8 mouse cellular contexts compared by ENCODE assay signal in the genomic region with DNA sequence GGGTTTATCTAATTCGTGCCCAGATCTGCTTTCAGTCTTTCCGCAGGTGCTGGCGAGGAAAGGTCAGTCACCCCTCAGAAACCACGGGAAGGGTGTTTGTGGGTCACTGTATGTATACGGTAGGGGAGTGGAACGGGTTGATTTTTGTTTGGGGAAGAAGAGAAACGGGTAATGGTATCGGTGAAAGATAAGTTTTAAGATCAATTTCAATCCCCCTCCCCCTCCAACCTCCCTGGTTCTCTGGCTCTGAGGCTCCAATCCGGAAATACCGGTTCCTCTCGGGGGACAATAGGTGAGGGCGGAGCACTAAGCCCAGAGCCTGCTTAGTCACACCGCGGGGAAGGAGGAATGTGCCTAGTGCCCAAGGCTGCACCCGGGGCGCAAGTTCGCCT. TPM values are rescaled to one million over a fixed set of nuclear protein-coding genes. Genes with fewer than 3 reads are reported as not detected.
A peak's percentile ranks its signal among the peaks of the same experiment; 100 is the strongest.
DNase-seq lines count a peak whose midpoint lies in the region; ATAC-seq and TF ChIP-seq lines count a peak whose summit lies in the region.

No protein-coding gene starts in this region.

- peak overlapping the region; percentile 78 for H3K4me3 ChIP-seq in testis, adult 2 months (ENCODE audit: control insufficient read depth, low read depth, low read length)
- H3K4me3 ChIP-seq in forebrain, embryonic 10.5 days, result peak overlapping the region; percentile 61
- peak overlapping the region; percentile 43 for H3K4me3 ChIP-seq in hindbrain, embryonic 11.5 days (ENCODE audit: low read depth, low read length)
- peak overlapping the region; percentile 46 for H3K4me3 ChIP-seq in limb, embryonic 14.5 days (replicated peaks; ENCODE audit: low read length)
- H3K4me3 ChIP-seq in midbrain, embryonic 13.5 days (replicated peaks), result peak overlapping the region; percentile 50

- H3K9ac ChIP-seq in hindbrain, embryonic 11.5 days (ENCODE audit: low read depth, low read length), result no peak overlapping the region
- no peak overlapping the region for H3K9ac ChIP-seq in limb, embryonic 14.5 days (ENCODE audit: low read depth, low read length, severe bottlenecking)
- no peak overlapping the region for H3K9ac ChIP-seq in midbrain, embryonic 13.5 days (replicated peaks)

- no peak for TF ChIP-seq POLR2A in testis, adult 2 months (IDR thresholded peaks at IDR 0.05; ENCODE audit: control insufficient read depth, low read depth, low read length)
- TF ChIP-seq POLR2A in limb, embryonic 14.5 days (IDR thresholded peaks at IDR 0.05; ENCODE audit: borderline replicate concordance, extremely low read depth, insufficient read depth, insufficient read length), result no peak

- ATAC-seq in hindbrain, embryonic 11.5 days (ENCODE audit: low FRiP score), result 0 out of 2 replicates have a peak, but pooled peaks have one; percentile 51
- no peak for ATAC-seq in limb, embryonic 14.5 days (ENCODE audit: low FRiP score, low read depth)
- ATAC-seq in midbrain, embryonic 13.5 days, result no peak

- peak overlapping the region; percentile 80 for H3K4me2 ChIP-seq in hindbrain, embryonic 11.5 days (replicated peaks; ENCODE audit: low read depth, low read length)
- H3K4me2 ChIP-seq in limb, embryonic 14.5 days (replicated peaks; ENCODE audit: low read depth, low read length, severe bottlenecking), result peak overlapping the region; percentile 80
- H3K4me2 ChIP-seq in midbrain, embryonic 13.5 days (replicated peaks), result peak overlapping the region; percentile 84

- H3K36me3 ChIP-seq in testis, adult 2 months (ENCODE audit: control insufficient read depth, insufficient read depth, low read length), result no peaks in the 10 kb centered on the region
- no peaks in the 10 kb centered on the region for H3K36me3 ChIP-seq in forebrain, embryonic 10.5 days (replicated peaks)
- no peaks in the 10 kb centered on the region for H3K36me3 ChIP-seq in hindbrain, embryonic 11.5 days (ENCODE audit: control insufficient read depth, insufficient read depth, low read length)
- no peaks in the 10 kb centered on the region for H3K36me3 ChIP-seq in limb, embryonic 14.5 days (ENCODE audit: control insufficient read depth, insufficient read depth, low read length)
- H3K36me3 ChIP-seq in midbrain, embryonic 13.5 days, result no peaks in the 10 kb centered on the region

- H3K27ac ChIP-seq in testis, adult 2 months (ENCODE audit: control insufficient read depth, insufficient read depth, low read depth, low read length), result no peak overlapping the region
- H3K27ac ChIP-seq in forebrain, embryonic 10.5 days, result peak overlapping the region; percentile 86
- no peak overlapping the region for H3K27ac ChIP-seq in hindbrain, embryonic 11.5 days (ENCODE audit: low read depth, low read length)
- H3K27ac ChIP-seq in limb, embryonic 14.5 days (replicated peaks; ENCODE audit: low read depth, low read length), result no peak overlapping the region
- no peak overlapping the region for H3K27ac ChIP-seq in midbrain, embryonic 13.5 days

- no peak for DNase-seq in testis, postnatal 10 days (ENCODE audit: low spot score)
- peak; percentile 70 for DNase-seq in forebrain, embryonic 10.5 days (ENCODE audit: extremely low spot score, low spot score)
- peak; percentile 62 for DNase-seq in hindbrain, embryonic 11.5 days (ENCODE audit: low spot score)
- peak; percentile 59 for DNase-seq in limb, embryonic 14.5 days (ENCODE audit: low spot score)
- peak; percentile 89 for DNase-seq in urinary bladder, postnatal 14 days (ENCODE audit: low spot score)
- no peak for DNase-seq in right cerebral cortex, postnatal 10 days (ENCODE audit: low spot score in 2 of 2)

- no peaks in the 10 kb centered on the region for H3K9me3 ChIP-seq in forebrain, embryonic 10.5 days
- H3K9me3 ChIP-seq in hindbrain, embryonic 11.5 days (ENCODE audit: control insufficient read depth, low read length), result no peaks in the 10 kb centered on the region
- no peaks in the 10 kb centered on the region for H3K9me3 ChIP-seq in limb, embryonic 14.5 days (ENCODE audit: control insufficient read depth, low read length)
- H3K9me3 ChIP-seq in midbrain, embryonic 13.5 days, result no peaks in the 10 kb centered on the region

- H3K4me1 ChIP-seq in testis, adult 2 months (ENCODE audit: control insufficient read depth, insufficient read depth, low read length), result peaks cover 8% of the 10 kb centered on the region
- peaks cover 53% of the 10 kb centered on the region for H3K4me1 ChIP-seq in forebrain, embryonic 10.5 days
- H3K4me1 ChIP-seq in hindbrain, embryonic 11.5 days (replicated peaks; ENCODE audit: control insufficient read depth, insufficient read depth, low read length), result no peaks in the 10 kb centered on the region
- H3K4me1 ChIP-seq in limb, embryonic 14.5 days (ENCODE audit: control insufficient read depth, insufficient read depth, low read length), result peaks cover 5% of the 10 kb centered on the region; the same call in 1 of the 2 replicates
- H3K4me1 ChIP-seq in midbrain, embryonic 13.5 days (replicated peaks), result peaks cover 15% of the 10 kb centered on the region

- no peak for TF ChIP-seq CTCF in testis, adult 2 months (IDR thresholded peaks at IDR 0.05; ENCODE audit: control insufficient read depth, insufficient read depth, insufficient replicate concordance, low read depth, low read length)

- no peaks in the 10 kb centered on the region for H3K27me3 ChIP-seq in testis, adult 2 months (ENCODE audit: control insufficient read depth, insufficient read depth, low read length)
- peaks cover 46% of the 10 kb centered on the region for H3K27me3 ChIP-seq in forebrain, embryonic 10.5 days (ENCODE audit: poor library complexity, severe bottlenecking)
- peaks cover 26% of the 10 kb centered on the region for H3K27me3 ChIP-seq in hindbrain, embryonic 11.5 days (ENCODE audit: control insufficient read depth, insufficient read depth, low read length)
- H3K27me3 ChIP-seq in limb, embryonic 14.5 days (ENCODE audit: control insufficient read depth, insufficient read depth, low read length), result peaks cover 22% of the 10 kb centered on the region
- peaks cover 48% of the 10 kb centered on the region for H3K27me3 ChIP-seq in midbrain, embryonic 13.5 days

- under 1% methylated on average over 17 of the region's 17 CpGs for WGBS in forebrain, embryonic 10.5 days
- under 1% methylated on average over 17 of the region's 17 CpGs for WGBS in hindbrain, embryonic 11.5 days
- WGBS in limb, embryonic 14.5 days, result under 1% methylated on average over 17 of the region's 17 CpGs
- WGBS in midbrain, embryonic 13.5 days, result under 1% methylated on average over 17 of the region's 17 CpGs

RNA-seq across cellular contexts. Expression of a gene that starts 0.5 kb away (rescaled TPM):
- polyA plus RNA-seq in testis, adult 2 months (2012; rRNA removed), result 19.3 and 19.8 TPM in 2 replicates
- 36.9 and 37.6 TPM in 2 replicates for polyA plus RNA-seq in forebrain, embryonic 10.5 days (2016; fragmentation: Nextera tagmentation; extraction: Ambion mirVana)
- 18.1 and 19.1 TPM in 2 replicates for polyA plus RNA-seq in hindbrain, embryonic 11.5 days (2014; fragmentation: Nextera tagmentation; extraction: Ambion mirVana)
- polyA plus RNA-seq in limb, embryonic 14.5 days (2012; rRNA removed), result 9.9 and 12.1 TPM in 2 replicates
- polyA plus RNA-seq in limb, embryonic 14.5 days (2014; fragmentation: Nextera tagmentation; extraction: Ambion mirVana), result 14.9 and 17.2 TPM in 2 replicates
- polyA plus RNA-seq in midbrain, embryonic 13.5 days (2015; fragmentation: Nextera tagmentation; extraction: Ambion mirVana), result 13.6 and 13.9 TPM in 2 replicates

RNA-seq across cellular contexts. Expression of a gene that starts 55.1 kb away (rescaled TPM):
- 5.1 and 5.6 TPM in 2 replicates for polyA plus RNA-seq in testis, adult 2 months (2012; rRNA removed)
- polyA plus RNA-seq in forebrain, embryonic 10.5 days (2016; fragmentation: Nextera tagmentation; extraction: Ambion mirVana), result 64.0 and 65.9 TPM in 2 replicates
- 49.0 and 49.3 TPM in 2 replicates for polyA plus RNA-seq in hindbrain, embryonic 11.5 days (2014; fragmentation: Nextera tagmentation; extraction: Ambion mirVana)
- polyA plus RNA-seq in limb, embryonic 14.5 days (2012; rRNA removed), result 23.4 and 24.1 TPM in 2 replicates
- polyA plus RNA-seq in limb, embryonic 14.5 days (2014; fragmentation: Nextera tagmentation; extraction: Ambion mirVana), result 41.2 and 43.5 TPM in 2 replicates
- 40.1 and 41.4 TPM in 2 replicates for polyA plus RNA-seq in midbrain, embryonic 13.5 days (2015; fragmentation: Nextera tagmentation; extraction: Ambion mirVana)

Comparison
In these comparisons a context has a peak if more than half of its experiments do, and no peak if none do; other contexts are left out.
1. DNase-seq: peak in forebrain, embryonic 10.5 days (single experiment), hindbrain, embryonic 11.5 days (single experiment), limb, embryonic 14.5 days (single experiment) and urinary bladder, postnatal 14 days (single experiment); none in testis, postnatal 10 days (single experiment) and right cerebral cortex, postnatal 10 days (0 of 2).
2. Peak in every context shown above with its lines, with median percentiles within 50 percentile points of each other: H3K4me3 ChIP-seq and H3K4me2 ChIP-seq.